ENCODE assay signal across 8 mouse cellular contexts in genomic region chr11:119082638-119083599, GRCm38 (mm10). TPM values are rescaled to one million over a fixed set of nuclear protein-coding genes. Genes with fewer than 3 reads are reported as not detected.
DNase-seq lines count a peak whose midpoint lies in the region; ATAC-seq lines count a peak whose summit lies in the region.

No protein-coding gene starts in this region.

- peaks cover 78% of the 10 kb centered on the region for H3K4me1 ChIP-seq in heart, embryonic 12.5 days (replicated peaks)
- H3K4me1 ChIP-seq in hindbrain, embryonic 15.5 days (replicated peaks): peaks cover 81% of the 10 kb centered on the region
- peaks cover 73% of the 10 kb centered on the region for H3K4me1 ChIP-seq in liver, embryonic 15.5 days (replicated peaks)
- H3K4me1 ChIP-seq in neural tube, embryonic 14.5 days (ENCODE audit: control insufficient read depth, insufficient read depth, low read length): peaks cover 49% of the 10 kb centered on the region

- WGBS in heart, embryonic 12.5 days: 35% methylated on average over 20 of the region's 20 CpGs
- WGBS in hindbrain, embryonic 15.5 days: 15% methylated on average over 20 of the region's 20 CpGs
- 31% methylated on average over 20 of the region's 20 CpGs for WGBS in liver, embryonic 15.5 days (ENCODE audit: insufficient replicate concordance)
- WGBS in neural tube, embryonic 14.5 days: 10% methylated on average over 20 of the region's 20 CpGs

- H3K9me3 ChIP-seq in heart, embryonic 12.5 days (replicated peaks): no peaks in the 10 kb centered on the region
- H3K9me3 ChIP-seq in hindbrain, embryonic 15.5 days: no peaks in the 10 kb centered on the region
- H3K9me3 ChIP-seq in liver, embryonic 15.5 days (replicated peaks): no peaks in the 10 kb centered on the region
- H3K9me3 ChIP-seq in neural tube, embryonic 14.5 days (ENCODE audit: control insufficient read depth, low read length): no peaks in the 10 kb centered on the region

- no peak for DNase-seq in heart, postnatal 25 days (ENCODE audit: low spot score)
- DNase-seq in cerebellum, postnatal 25 days: peak; percentile 33 to 47
- DNase-seq in layer of hippocampus, postnatal 14 days (ENCODE audit: low spot score in 2 of 2): no peak
- DNase-seq in layer of hippocampus, adult 18-20 months (ENCODE audit: low spot score in 2 of 2): no peak

- intact Hi-C loops in heart, postnatal 25 days (cut with DNase I): loop anchor here (2.0 kb wide), 1 partner anchor 26 kb away; no protein-coding TSS in a partner anchor

- peaks cover 46% of the 10 kb centered on the region for H3K27me3 ChIP-seq in heart, embryonic 12.5 days (replicated peaks)
- H3K27me3 ChIP-seq in hindbrain, embryonic 15.5 days: peaks cover 19% of the 10 kb centered on the region
- H3K27me3 ChIP-seq in liver, embryonic 15.5 days: peaks cover 53% of the 10 kb centered on the region
- peaks cover 30% of the 10 kb centered on the region for H3K27me3 ChIP-seq in neural tube, embryonic 14.5 days (ENCODE audit: control insufficient read depth, insufficient read depth, low read length)

- H3K9ac ChIP-seq in heart, embryonic 12.5 days: peak overlapping the region; percentile 95; the same call in 1 of the 2 replicates
- peak overlapping the region; percentile 30 for H3K9ac ChIP-seq in hindbrain, embryonic 15.5 days
- H3K9ac ChIP-seq in liver, embryonic 15.5 days: no peak overlapping the region
- 0 out of 2 replicates have a peak overlapping the region, but pooled peaks have one; percentile 89 for H3K9ac ChIP-seq in neural tube, embryonic 14.5 days (replicated peaks; ENCODE audit: low read depth, low read length)

- peaks cover 24% of the 10 kb centered on the region for H3K36me3 ChIP-seq in heart, embryonic 12.5 days
- H3K36me3 ChIP-seq in hindbrain, embryonic 15.5 days: peaks cover 21% of the 10 kb centered on the region
- peaks cover 9% of the 10 kb centered on the region for H3K36me3 ChIP-seq in liver, embryonic 15.5 days (replicated peaks)
- peaks cover 27% of the 10 kb centered on the region for H3K36me3 ChIP-seq in neural tube, embryonic 14.5 days (ENCODE audit: control insufficient read depth, insufficient read depth, low read length)

- no peak for ATAC-seq in heart, embryonic 12.5 days (ENCODE audit: insufficient number of reproducible peaks, low FRiP score)
- ATAC-seq in hindbrain, embryonic 15.5 days (ENCODE audit: low FRiP score, low read depth): no peak
- ATAC-seq in liver, embryonic 15.5 days (ENCODE audit: insufficient read depth): no peak
- ATAC-seq in neural tube, embryonic 14.5 days (ENCODE audit: low read depth): no peak

- H3K4me2 ChIP-seq in heart, embryonic 12.5 days: peak overlapping the region; percentile 95
- H3K4me2 ChIP-seq in hindbrain, embryonic 15.5 days: peak overlapping the region; percentile 90
- H3K4me2 ChIP-seq in liver, embryonic 15.5 days: peak overlapping the region; percentile 76
- peak overlapping the region; percentile 99 for H3K4me2 ChIP-seq in neural tube, embryonic 14.5 days (ENCODE audit: low read depth, low read length)

- H3K4me3 ChIP-seq in heart, embryonic 12.5 days: peak overlapping the region; percentile 83
- H3K4me3 ChIP-seq in hindbrain, embryonic 15.5 days: peak overlapping the region; percentile 64
- peak overlapping the region; percentile 68; the same call in 1 of the 2 replicates for H3K4me3 ChIP-seq in liver, embryonic 15.5 days (replicated peaks)
- H3K4me3 ChIP-seq in neural tube, embryonic 14.5 days (ENCODE audit: low read depth, low read length): peak overlapping the region; percentile 96

- H3K27ac ChIP-seq in heart, embryonic 12.5 days (ENCODE audit: poor library complexity, severe bottlenecking): no peak overlapping the region
- H3K27ac ChIP-seq in hindbrain, embryonic 15.5 days (replicated peaks): no peak overlapping the region
- no peak overlapping the region for H3K27ac ChIP-seq in liver, embryonic 15.5 days (replicated peaks)
- no peak overlapping the region for H3K27ac ChIP-seq in neural tube, embryonic 14.5 days (ENCODE audit: low read depth, low read length)

RNA-seq across cellular contexts. Expression of gene Cbx4, which starts 3.1 kb away (rescaled TPM):
- 13.2 and 14.9 TPM in 2 replicates for polyA plus RNA-seq in heart, embryonic 12.5 days (2016; fragmentation: Nextera tagmentation; extraction: Ambion mirVana)
- 10 to 100 TPM; 14.0 to 14.8 TPM for total RNA-seq in heart, postnatal 25 days (2021)
- 21.9 and 23.2 TPM in 2 replicates for polyA plus RNA-seq in hindbrain, embryonic 15.5 days (2015; fragmentation: Nextera tagmentation; extraction: Ambion mirVana)
- polyA plus RNA-seq in liver, embryonic 15.5 days (2015; fragmentation: Nextera tagmentation; extraction: Ambion mirVana): 2.8 and 2.9 TPM in 2 replicates
- 14.5 and 15.1 TPM in 2 replicates for polyA plus RNA-seq in neural tube, embryonic 14.5 days (2014; fragmentation: Nextera tagmentation; extraction: Ambion mirVana)
- 10 to 100 TPM; 59.1 to 59.4 TPM for total RNA-seq in layer of hippocampus, postnatal 14 days (2021)
- total RNA-seq in layer of hippocampus, adult 18-20 months (2021): 10 to 100 TPM; 44.7 to 49.1 TPM

RNA-seq across cellular contexts. Expression of gene Cbx8, which starts 42.1 kb away (rescaled TPM):
- 7.3 and 8.8 TPM in 2 replicates for polyA plus RNA-seq in heart, embryonic 12.5 days (2016; fragmentation: Nextera tagmentation; extraction: Ambion mirVana)
- 1 to 10 TPM; 4.4 to 7.6 TPM for total RNA-seq in heart, postnatal 25 days (2021)
- 8.6 and 10.0 TPM in 2 replicates for polyA plus RNA-seq in hindbrain, embryonic 15.5 days (2015; fragmentation: Nextera tagmentation; extraction: Ambion mirVana)
- 3.3 and 3.5 TPM in 2 replicates for polyA plus RNA-seq in liver, embryonic 15.5 days (2015; fragmentation: Nextera tagmentation; extraction: Ambion mirVana)
- polyA plus RNA-seq in neural tube, embryonic 14.5 days (2014; fragmentation: Nextera tagmentation; extraction: Ambion mirVana): 7.7 and 10.1 TPM in 2 replicates
- 10 to 100 TPM; 15.0 to 15.2 TPM for total RNA-seq in layer of hippocampus, postnatal 14 days (2021)
- total RNA-seq in layer of hippocampus, adult 18-20 months (2021): 10 to 100 TPM in 1 of 2 experiments, 1 to 10 TPM in 1; 8.7 to 10.9 TPM

Comparison
In these comparisons a context has a peak if more than half of its experiments do, and no peak if none do; other contexts are left out.
1. DNase-seq: peak in cerebellum, postnatal 25 days (2 of 2); none in heart, postnatal 25 days (single experiment), layer of hippocampus, postnatal 14 days (0 of 2) and layer of hippocampus, adult 18-20 months (0 of 2).
2. Peak in every context shown above with its lines, with median percentiles within 50 percentile points of each other: H3K4me2 ChIP-seq and H3K4me3 ChIP-seq.